Mouse (Mus musculus) bone marrow, adult 2 months (tissue): Measurements from ENCODE around the gene Olfr820.
"Not testable (repeated sequence)": the region's sequence is repeated elsewhere in the genome, so short reads cannot be mapped to it uniquely, and the experiment has no call there.

Experiments used
- CTCF ChIP-seq: fragments of 200-500 bp; IDR thresholded peaks from 2 replicates; pipeline ENCODE4 v1.5.1; 2011; ENCODE audit warnings: low read length, control low read depth; ENCODE audit not compliant: control insufficient read depth, insufficient read depth
- POLR2A ChIP-seq: fragments of 200-500 bp; IDR thresholded peaks from 2 replicates; pipeline ENCODE4 v1.6.1; 2011; ENCODE audit warnings: low read depth, mild to moderate bottlenecking, control low read depth, low read length, borderline replicate concordance; ENCODE audit not compliant: control insufficient read depth

- TF ChIP-seq CTCF, POLR2A: not testable (repeated sequence)
Measured at GRCm38 (mm10) chr10:129967166-129967565, 45.3 kb upstream of the Olfr820 start, which contains the start of gene Olfr819.
